Mouse (Mus musculus): ENCODE measurements at regions not wholly inside any gene's neighbourhood (a gene's known extent, or its start where the extent isn't known, plus 50 kb on each side); places are given as distances from the start of the nearest gene placed in this dataset.
A peak's percentile ranks its signal among the peaks of the same experiment; 100 is the strongest.

DNA sequence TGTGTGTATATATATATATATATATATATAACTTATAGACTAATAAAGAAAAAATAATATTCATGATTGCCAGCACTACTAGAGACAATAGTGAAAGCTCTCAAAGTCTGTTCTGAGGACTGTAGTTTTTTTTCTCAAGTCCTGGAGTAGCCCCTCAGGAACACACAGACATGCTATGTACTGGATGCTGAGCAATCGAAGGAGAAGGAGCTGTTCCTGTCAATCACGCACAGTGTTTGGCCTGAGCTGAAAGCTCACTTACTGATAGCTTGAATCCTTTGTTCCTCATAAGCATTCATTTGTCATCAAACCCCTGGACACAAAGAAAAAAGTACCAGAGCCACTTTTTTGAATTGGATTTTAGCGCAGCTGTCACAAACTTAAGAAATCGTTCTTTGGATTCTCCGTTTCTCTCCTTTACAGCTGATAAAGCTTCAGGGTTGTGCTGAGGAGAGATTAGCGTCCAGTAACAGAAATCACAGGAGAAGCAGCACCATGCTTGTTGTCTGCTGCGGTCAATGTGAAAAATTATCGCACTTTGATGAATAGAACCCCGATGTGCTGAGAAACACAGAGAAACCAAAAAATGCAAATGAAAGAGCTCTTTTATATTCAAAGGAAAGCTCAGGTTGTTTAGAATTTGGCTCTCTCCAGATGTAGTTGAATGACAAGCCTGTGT is 702.2 kb upstream of the Tyrp1 start:
- no peak overlapping the region for H3K9ac ChIP-seq
- no peaks in the 10 kb centered on the region for H3K9me3 ChIP-seq (ENCODE audit: control insufficient read depth, low read length)
- DNase-seq (ENCODE audit: low spot score) (peak; percentile 26), ATAC-seq (ENCODE audit: low FRiP score) (no peak)
- H3K27me3 ChIP-seq (ENCODE audit: control insufficient read depth, insufficient read depth, low read length): no peaks in the 10 kb centered on the region
- H3K4me3 ChIP-seq (replicated peaks; ENCODE audit: low read length): no peak overlapping the region
- 49% methylated on average over 9 of the region's 9 CpGs for WGBS
- H3K27ac ChIP-seq: no peak overlapping the region; the same call in 1 of the 2 replicates
- no peaks in the 10 kb centered on the region for H3K4me1 ChIP-seq (replicated peaks; ENCODE audit: control insufficient read depth, insufficient read depth, low read length)
- H3K4me2 ChIP-seq (replicated peaks): peak overlapping the region; percentile 37
- H3K36me3 ChIP-seq (replicated peaks; ENCODE audit: control insufficient read depth, insufficient read depth): no peaks in the 10 kb centered on the region

DNA sequence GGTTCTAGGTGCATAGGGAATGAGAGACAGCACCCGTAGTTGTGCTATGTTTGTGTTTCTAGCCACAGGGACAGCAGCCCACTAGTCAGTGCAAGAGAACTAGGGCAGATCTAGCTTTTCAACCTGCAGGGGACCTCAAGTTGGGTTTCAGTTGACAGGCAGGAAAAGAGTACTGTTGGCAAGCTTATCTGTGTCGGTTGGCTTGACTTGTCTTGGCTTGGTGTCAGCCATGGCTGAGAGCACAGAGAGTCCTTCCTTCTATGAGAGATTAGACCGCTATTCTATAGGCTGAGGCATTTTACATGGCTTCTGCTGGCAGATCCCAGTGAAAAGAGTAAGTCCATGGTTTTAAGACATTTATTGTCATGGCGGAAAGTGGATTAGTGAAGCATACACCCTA is 693.7 kb upstream of the Tyrp1 start:
- DNase-seq (ENCODE audit: low spot score) (no peak), ATAC-seq (ENCODE audit: low FRiP score) (no peak)
- no peak overlapping the region for H3K4me3 ChIP-seq (replicated peaks; ENCODE audit: low read length)
- 92% methylated on average over 4 of the region's 4 CpGs for WGBS
- H3K27me3 ChIP-seq (ENCODE audit: control insufficient read depth, insufficient read depth, low read length): no peaks in the 10 kb centered on the region
- no peaks in the 10 kb centered on the region for H3K36me3 ChIP-seq (replicated peaks; ENCODE audit: control insufficient read depth, insufficient read depth)
- H3K4me2 ChIP-seq (replicated peaks): no peak overlapping the region
- no peaks in the 10 kb centered on the region for H3K4me1 ChIP-seq (replicated peaks; ENCODE audit: control insufficient read depth, insufficient read depth, low read length)
- no peak overlapping the region for H3K9ac ChIP-seq
- H3K9me3 ChIP-seq (ENCODE audit: control insufficient read depth, low read length): no peaks in the 10 kb centered on the region
- H3K27ac ChIP-seq: no peak overlapping the region

DNA sequence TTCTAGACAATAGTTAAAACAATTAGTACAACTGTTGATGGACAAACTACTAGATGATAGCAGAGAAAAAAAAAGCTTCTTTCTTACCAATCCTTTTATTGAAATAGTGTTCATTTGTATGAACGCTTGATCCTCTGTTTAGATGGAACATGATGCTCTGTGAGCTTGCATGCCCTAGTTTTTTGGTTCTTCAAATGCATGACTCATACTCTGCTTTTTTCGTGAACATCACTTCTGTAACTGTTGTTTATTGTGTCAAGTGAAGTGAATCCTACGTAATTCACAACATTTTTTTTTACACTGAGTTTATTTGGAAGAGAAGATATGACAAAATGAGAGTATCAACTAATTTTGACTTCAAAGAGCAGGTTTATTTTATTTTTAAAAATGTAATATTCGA is 674.1 kb upstream of the Tyrp1 start:
- DNase-seq (ENCODE audit: low spot score) (no peak), ATAC-seq (ENCODE audit: low FRiP score) (no peak)
- Histone ChIP-seq H3K4me2 (replicated peaks) (no peak overlapping the region), H3K36me3 (replicated peaks; ENCODE audit: control insufficient read depth, insufficient read depth) (no peaks in the 10 kb centered on the region), H3K27ac (no peak overlapping the region), H3K27me3 (ENCODE audit: control insufficient read depth, insufficient read depth, low read length) (no peaks in the 10 kb centered on the region), H3K9ac (no peak overlapping the region), H3K4me3 (replicated peaks; ENCODE audit: low read length) (no peak overlapping the region), H3K9me3 (ENCODE audit: control insufficient read depth, low read length) (no peaks in the 10 kb centered on the region), H3K4me1 (replicated peaks; ENCODE audit: control insufficient read depth, insufficient read depth, low read length) (no peaks in the 10 kb centered on the region)
- WGBS: 84% methylated on average over 4 of the region's 4 CpGs

DNA sequence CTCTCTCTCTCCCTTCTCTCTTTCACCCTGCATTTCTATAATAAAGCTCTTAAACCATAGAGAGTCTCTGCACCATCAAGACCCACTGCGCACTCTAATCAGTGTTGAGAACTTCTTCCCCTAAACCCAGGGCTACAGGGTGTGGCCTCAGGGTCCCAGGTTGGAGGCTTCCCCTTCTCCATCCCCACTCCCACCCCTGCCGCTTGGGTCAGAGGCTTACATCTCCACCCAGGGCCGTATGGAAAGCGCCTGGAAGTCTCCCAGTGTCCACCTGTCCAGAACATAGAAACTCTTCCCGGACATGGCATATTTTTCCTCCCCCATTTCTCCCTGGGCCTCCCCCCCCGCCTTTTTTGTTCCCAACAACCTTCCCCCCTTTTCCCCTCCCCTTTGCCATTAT is 660.7 kb upstream of the Tyrp1 start:
- no peak overlapping the region for H3K4me3 ChIP-seq (replicated peaks; ENCODE audit: low read length)
- H3K9me3 ChIP-seq (ENCODE audit: control insufficient read depth, low read length): no peaks in the 10 kb centered on the region
- DNase-seq (ENCODE audit: low spot score): no peak
- no peak for ATAC-seq (ENCODE audit: low FRiP score)
- no peaks in the 10 kb centered on the region for H3K27me3 ChIP-seq (ENCODE audit: control insufficient read depth, insufficient read depth, low read length)
- no peak overlapping the region for H3K4me2 ChIP-seq (replicated peaks)
- no peaks in the 10 kb centered on the region for H3K4me1 ChIP-seq (replicated peaks; ENCODE audit: control insufficient read depth, insufficient read depth, low read length)
- H3K27ac ChIP-seq: no peak overlapping the region
- 86% methylated on average over 6 of the region's 6 CpGs for WGBS
- no peaks in the 10 kb centered on the region for H3K36me3 ChIP-seq (replicated peaks; ENCODE audit: control insufficient read depth, insufficient read depth)
- no peak overlapping the region for H3K9ac ChIP-seq

DNA sequence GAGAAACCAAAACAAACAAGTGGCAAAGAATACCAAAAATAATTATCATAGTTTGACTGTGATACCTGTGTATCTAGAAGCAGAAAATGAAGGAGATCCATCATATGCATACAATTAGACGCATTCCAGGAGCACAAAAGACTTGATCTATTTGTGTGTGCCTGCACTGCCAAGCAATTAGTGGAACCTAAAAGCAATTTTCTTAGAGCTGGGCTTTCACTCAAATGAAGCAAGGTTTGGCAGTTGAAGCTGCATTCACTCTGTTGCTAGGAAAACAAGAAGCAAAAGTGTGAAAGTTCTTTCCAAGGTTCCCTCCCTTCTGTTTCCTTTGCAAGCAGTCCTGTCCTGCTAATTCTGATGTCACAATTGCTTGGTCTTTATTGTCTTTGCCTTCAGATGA is 631.7 kb upstream of the Tyrp1 start:
- 76% methylated on average over 1 of the region's 1 CpGs for WGBS
- Histone ChIP-seq H3K4me1 (replicated peaks; ENCODE audit: control insufficient read depth, insufficient read depth, low read length) (no peaks in the 10 kb centered on the region), H3K27ac (no peak overlapping the region), H3K4me2 (replicated peaks) (no peak overlapping the region), H3K36me3 (replicated peaks; ENCODE audit: control insufficient read depth, insufficient read depth) (no peaks in the 10 kb centered on the region), H3K9ac (no peak overlapping the region), H3K27me3 (ENCODE audit: control insufficient read depth, insufficient read depth, low read length) (no peaks in the 10 kb centered on the region), H3K4me3 (replicated peaks; ENCODE audit: low read length) (no peak overlapping the region), H3K9me3 (ENCODE audit: control insufficient read depth, low read length) (no peaks in the 10 kb centered on the region)
- ATAC-seq (ENCODE audit: low FRiP score): no peak
- no peak for DNase-seq (ENCODE audit: low spot score)

DNA sequence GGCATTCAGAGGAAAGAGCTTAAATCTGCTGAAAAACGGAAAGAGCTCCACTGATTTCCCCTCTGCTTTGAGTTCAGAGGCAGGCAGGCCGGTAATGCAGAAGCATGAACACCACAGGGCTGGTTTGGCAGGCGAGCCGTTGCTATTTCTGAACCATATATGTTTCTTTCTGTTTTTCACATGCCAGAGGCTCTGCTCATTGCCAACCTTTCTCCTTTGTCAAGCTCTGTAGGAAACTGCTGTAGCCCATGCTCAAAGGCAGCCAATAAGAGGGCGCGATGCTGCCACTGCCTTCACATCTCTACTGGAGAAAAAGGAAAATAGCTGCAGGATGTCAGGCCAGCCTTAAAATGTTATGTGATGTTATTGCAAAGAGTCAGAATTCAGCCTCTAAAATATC is 630.0 kb upstream of the Tyrp1 start:
- H3K9ac ChIP-seq: no peak overlapping the region
- H3K27ac ChIP-seq: no peak overlapping the region
- DNase-seq (ENCODE audit: low spot score): no peak
- no peaks in the 10 kb centered on the region for H3K4me1 ChIP-seq (replicated peaks; ENCODE audit: control insufficient read depth, insufficient read depth, low read length)
- no peaks in the 10 kb centered on the region for H3K36me3 ChIP-seq (replicated peaks; ENCODE audit: control insufficient read depth, insufficient read depth)
- no peak overlapping the region for H3K4me3 ChIP-seq (replicated peaks; ENCODE audit: low read length)
- no peaks in the 10 kb centered on the region for H3K9me3 ChIP-seq (ENCODE audit: control insufficient read depth, low read length)
- no peaks in the 10 kb centered on the region for H3K27me3 ChIP-seq (ENCODE audit: control insufficient read depth, insufficient read depth, low read length)
- no peak for ATAC-seq (ENCODE audit: low FRiP score)
- 85% methylated on average over 6 of the region's 6 CpGs for WGBS
- no peak overlapping the region for H3K4me2 ChIP-seq (replicated peaks)

DNA sequence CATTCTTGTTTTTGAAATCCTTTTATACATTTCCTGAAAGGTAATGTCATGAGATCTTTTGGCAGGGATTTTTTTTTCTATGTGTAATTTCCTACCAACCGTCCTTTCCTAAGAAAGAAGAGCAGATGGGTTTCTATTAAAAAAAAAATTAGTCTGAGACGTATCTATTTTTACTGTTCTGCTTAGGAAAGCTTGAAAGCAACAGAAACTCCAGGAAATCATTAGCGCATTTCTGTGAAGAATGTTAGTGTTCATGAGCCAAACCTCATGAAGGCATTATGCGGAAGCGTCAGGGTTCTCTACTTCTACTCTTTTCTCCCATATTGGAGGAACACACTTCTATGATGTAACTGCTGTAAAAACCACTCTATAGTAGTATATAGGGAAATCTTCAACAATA is 629.5 kb upstream of the Tyrp1 start:
- no peak overlapping the region for H3K4me2 ChIP-seq (replicated peaks)
- H3K4me1 ChIP-seq (replicated peaks; ENCODE audit: control insufficient read depth, insufficient read depth, low read length): no peaks in the 10 kb centered on the region
- H3K4me3 ChIP-seq (replicated peaks; ENCODE audit: low read length): no peak overlapping the region
- H3K27ac ChIP-seq: no peak overlapping the region
- ATAC-seq (ENCODE audit: low FRiP score) (no peak), DNase-seq (ENCODE audit: low spot score) (no peak)
- H3K9me3 ChIP-seq (ENCODE audit: control insufficient read depth, low read length): no peaks in the 10 kb centered on the region
- H3K9ac ChIP-seq: no peak overlapping the region
- 91% methylated on average over 5 of the region's 5 CpGs for WGBS
- H3K36me3 ChIP-seq (replicated peaks; ENCODE audit: control insufficient read depth, insufficient read depth): no peaks in the 10 kb centered on the region
- no peaks in the 10 kb centered on the region for H3K27me3 ChIP-seq (ENCODE audit: control insufficient read depth, insufficient read depth, low read length)

All from hindbrain, embryonic 14.5 days (tissue).